Mouse (Mus musculus): Measurements from ENCODE around the gene Tnfrsf8. TPM values are rescaled to one million over a fixed set of nuclear protein-coding genes. Genes with fewer than 3 reads are reported as not detected.

Tnfrsf8 gene
- total and polyA plus RNA-seq, 3 experiments, result 12.7 to 31.0 (median 24.7) TPM

DNA sequence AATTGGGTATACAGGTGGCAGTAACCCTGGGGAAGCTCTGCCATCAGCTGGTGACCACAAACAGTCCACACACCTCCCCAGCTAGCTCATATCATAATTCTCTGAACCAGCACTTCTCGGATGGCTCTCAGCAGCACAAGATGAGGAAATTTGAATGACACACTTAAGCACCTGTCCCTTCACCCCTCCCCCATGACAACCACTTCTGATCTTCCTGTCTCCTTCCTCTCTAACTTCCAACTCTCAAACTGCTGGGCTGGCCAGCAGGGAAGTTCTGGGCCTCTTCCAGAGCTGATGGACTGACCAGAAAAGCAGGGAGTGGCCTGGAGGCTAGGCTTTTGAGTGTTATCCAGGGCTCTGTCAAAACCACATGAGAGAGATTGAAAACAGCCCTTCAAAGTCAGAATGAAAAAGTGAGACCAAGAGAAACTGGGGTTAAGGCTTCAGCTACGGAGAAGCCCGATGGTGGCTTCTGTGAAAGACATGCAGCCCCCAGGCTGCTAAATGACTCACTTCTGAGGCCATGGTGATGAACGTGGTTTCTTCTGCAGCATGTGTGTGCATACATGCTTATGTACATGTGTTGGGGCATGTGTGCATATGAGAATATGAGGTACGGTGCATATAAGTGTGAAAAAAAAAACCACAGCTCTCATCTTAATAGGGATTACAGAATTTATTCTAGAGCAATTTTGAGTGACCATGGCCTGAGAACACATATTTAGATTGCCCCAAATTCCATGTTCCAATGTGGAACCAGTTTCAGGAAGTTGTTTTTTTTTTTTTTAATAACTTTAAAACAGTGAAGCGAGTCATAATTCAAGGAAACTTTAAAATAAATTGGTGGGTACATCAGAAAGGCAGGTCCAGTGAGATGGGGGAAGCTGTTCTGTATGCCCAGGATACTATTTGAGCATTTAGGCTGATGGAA, 27.2 kb upstream of the Tnfrsf8 start:
- Histone ChIP-seq H3K27ac (ENCODE audit: insufficient read depth, low read depth) (peak overlapping the region; percentile 72), H3K27me3 (replicated peaks) (no peaks in the 10 kb centered on the region), H3K9me3 (replicated peaks; ENCODE audit: low read length) (no peaks in the 10 kb centered on the region), H3K4me1 (ENCODE audit: control insufficient read depth in 1 of 2, insufficient read depth in 2 of 2) (peaks cover 43 to 78% of the 10 kb centered on the region in 2 experiments), H3K4me3 (replicated peaks in 1 of 3; ENCODE audit: low read depth in 2 of 3, low read length in 2 of 3, poor library complexity in 1 of 3) (no peak overlapping the region), H3K4me2 (ENCODE audit: insufficient read depth, low read depth, poor library complexity, severe bottlenecking) (peak overlapping the region; percentile 63), H3K79me2 (replicated peaks; ENCODE audit: control insufficient read depth, extremely low read depth, insufficient read depth, poor library complexity, severe bottlenecking) (no peaks in the 10 kb centered on the region), H3K36me3 (replicated peaks in 1 of 2; ENCODE audit: control insufficient read depth in 1 of 2, insufficient read depth in 1 of 2, low read length in 1 of 2) (no peaks in the 10 kb centered on the region), H3K9ac (ENCODE audit: insufficient read depth, low read depth) (no peak overlapping the region)
- dilution Hi-C loops (cut with MboI; ENCODE audit: extremely low pct_ligation_motif_present, extremely low pct_unique_long_range_greater_than_20kb, low sequenced_read_pairs) (no loop called here), in situ Hi-C loops (cut with MboI; ENCODE audit: low pct_ligation_motif_present, low pct_unique_long_range_greater_than_20kb, low sequenced_read_pairs) (no loop called here)
- DNase-seq (ENCODE audit: extremely low read depth), result peak; percentile 85
- TF ChIP-seq GABPA (IDR thresholded peaks at IDR 0.05; ENCODE audit: insufficient replicate concordance, low read depth, low read length) (no peak), ZMIZ1 (IDR thresholded peaks at IDR 0.05; ENCODE audit: low read depth, low read length) (peak; percentile 48; the same call in 1 of the 2 replicates), KAT2A (IDR thresholded peaks at IDR 0.05; ENCODE audit: insufficient replicate concordance, low read length) (0 out of 2 replicates have a peak, but pooled peaks have one; percentile 38), USF1 (IDR thresholded peaks at IDR 0.05; ENCODE audit: low read depth, low read length) (no peak), ETS1 (conservative IDR thresholded peaks at IDR 0.05; ENCODE audit: low read depth, low read length) (peak; percentile 74), TCF12 (IDR thresholded peaks at IDR 0.05; ENCODE audit: low read depth, low read length) (peak; percentile 71), SMC3 (IDR thresholded peaks at IDR 0.05; ENCODE audit: low read depth, low read length) (peak; percentile 30), POLR2AphosphoS2 (IDR thresholded peaks at IDR 0.05; ENCODE audit: low read depth, low read length) (no peak), MAX (IDR thresholded peaks at IDR 0.05; ENCODE audit: low read length) (peak; percentile 92), JUN (IDR thresholded peaks at IDR 0.05; ENCODE audit: insufficient read depth, low read depth, low read length) (peak; percentile 84), ZC3H11A (IDR thresholded peaks at IDR 0.05; ENCODE audit: low read depth, low read length) (no peak), IRF4 (IDR thresholded peaks at IDR 0.05; ENCODE audit: low read depth, low read length) (peak; percentile 96), BHLHE40 (IDR thresholded peaks at IDR 0.05; ENCODE audit: low read depth, low read length) (peak; percentile 80), ELF1 (IDR thresholded peaks at IDR 0.05; ENCODE audit: low read depth, low read length) (peak; percentile 40; the same call in 1 of the 2 replicates), MAZ (IDR thresholded peaks at IDR 0.05; ENCODE audit: low read depth, low read length) (peak; percentile 73; the same call in 1 of the 2 replicates), MYC (IDR thresholded peaks at IDR 0.05; ENCODE audit: low read depth, low read length) (peak; percentile 94), CHD2 (IDR thresholded peaks at IDR 0.05; ENCODE audit: low read length) (peak; percentile 89), MEF2A (IDR thresholded peaks at IDR 0.05; ENCODE audit: borderline replicate concordance, low read depth, low read length) (peak; percentile 81), ZKSCAN1 (IDR thresholded peaks at IDR 0.05; ENCODE audit: borderline replicate concordance, low read depth, low read length) (no peak; the same call in 1 of the 2 replicates), PAX5 (IDR thresholded peaks at IDR 0.05; ENCODE audit: low read length) (no peak), SIN3A (IDR thresholded peaks at IDR 0.05; ENCODE audit: low read length) (peak; percentile 93), UBTF (IDR thresholded peaks at IDR 0.05; ENCODE audit: low read depth, low read length) (peak; percentile 79), RAD21 (IDR thresholded peaks at IDR 0.05; ENCODE audit: low read depth, low read length) (peak; percentile 60), ZNF384 (IDR thresholded peaks at IDR 0.05; ENCODE audit: low read depth, low read length) (peak; percentile 67), E2F4 (IDR thresholded peaks at IDR 0.05; ENCODE audit: insufficient replicate concordance, low read depth, low read length) (0 out of 2 replicates have a peak, but pooled peaks have one; percentile 61), POLR2A (IDR thresholded peaks at IDR 0.05; ENCODE audit: low read depth, low read length) (no peak), NRF1 (IDR thresholded peaks at IDR 0.05; ENCODE audit: low read depth, low read length) (0 out of 2 replicates have a peak, but pooled peaks have one; percentile 17), RCOR1 (conservative IDR thresholded peaks at IDR 0.05; ENCODE audit: low read depth, low read length) (peak; percentile 98), MAFK (IDR thresholded peaks at IDR 0.05; ENCODE audit: insufficient replicate concordance, low read length) (peak; percentile 79), EP300 (IDR thresholded peaks at IDR 0.05; ENCODE audit: low read length) (peak; percentile 87), NELFE (IDR thresholded peaks at IDR 0.05; ENCODE audit: low read depth, low read length) (peak; percentile 60; the same call in 1 of the 2 replicates), HCFC1 (IDR thresholded peaks at IDR 0.05; ENCODE audit: low read depth, low read length) (peak; percentile 46; the same call in 1 of the 2 replicates), TBP (conservative IDR thresholded peaks at IDR 0.05; ENCODE audit: low read depth, low read length) (0 out of 2 replicates have a peak, but pooled peaks have one; percentile 45), CHD1 (IDR thresholded peaks at IDR 0.05; ENCODE audit: low read depth, low read length) (peak; percentile 88; the same call in 1 of the 2 replicates), USF2 (conservative IDR thresholded peaks at IDR 0.05; ENCODE audit: low read depth, low read length) (no peak), JUND (conservative IDR thresholded peaks at IDR 0.05; ENCODE audit: low read depth, low read length) (peak; percentile 87), CTCF (conservative IDR thresholded peaks at IDR 0.05 in 1 of 2, IDR thresholded peaks at IDR 0.05 in 1 of 2; ENCODE audit: low read depth in 2 of 2, low read length in 2 of 2) (peak in 1 of 2 experiments; percentile 49; a peak in 2 of 4 replicates)
